Mouse (Mus musculus) liver, embryonic 13.5 days (tissue): ENCODE measurements at regions not wholly inside any gene's neighbourhood (a gene's known extent, or its start where the extent isn't known, plus 50 kb on each side); places are given as distances from the start of the nearest gene placed in this dataset.

ENCODE experiments used
- ATAC-seq: fragments of 200-750 bp; cut with Nextera tagmentation; 2 replicates; pipeline ENCODE4 v1.8.0; 2017; ENCODE audit warnings: low read depth, mild to moderate bottlenecking, moderate number of reproducible peaks, moderate library complexity
- DNase-seq: peaks from one replicate; pipeline ENCODE4 v3.0.0; 2022
- H3K27ac ChIP-seq: fragments of 300-500 bp; sonication (generic); 2 replicates; pipeline ENCODE4 v1.5.1; 2015; ENCODE audit warnings: moderate library complexity, mild to moderate bottlenecking, inconsistent platforms
- H3K27me3 ChIP-seq: fragments of 300-500 bp; sonication (generic); 2 replicates; pipeline ENCODE4 v1.6.1; 2015; ENCODE audit warnings: mild to moderate bottlenecking, inconsistent platforms
- H3K36me3 ChIP-seq: fragments of 300-500 bp; sonication (generic); 2 replicates; pipeline ENCODE4 v1.6.1; 2015; ENCODE audit warnings: mild to moderate bottlenecking, inconsistent platforms
- H3K4me1 ChIP-seq: fragments of 300-500 bp; sonication (generic); replicated peaks from 2 replicates; pipeline ENCODE4 v1.6.1; 2015; ENCODE audit warnings: inconsistent platforms
- H3K4me2 ChIP-seq: fragments of 300-500 bp; sonication (generic); 2 replicates; pipeline ENCODE4 v1.6.1; 2015; ENCODE audit warnings: inconsistent platforms, mild to moderate bottlenecking, moderate library complexity
- H3K4me3 ChIP-seq: fragments of 300-500 bp; sonication (generic); replicated peaks from 2 replicates; pipeline ENCODE4 v1.5.1; 2015; ENCODE audit warnings: mild to moderate bottlenecking, inconsistent platforms
- H3K9ac ChIP-seq: fragments of 300-500 bp; sonication (generic); 2 replicates; pipeline ENCODE4 v1.6.1; 2015; ENCODE audit warnings: mild to moderate bottlenecking, inconsistent platforms
- H3K9me3 ChIP-seq: fragments of 300-500 bp; sonication (generic); replicated peaks from 2 replicates; pipeline ENCODE4 v1.6.1; 2016; ENCODE audit warnings: inconsistent platforms
- WGBS: fragments of 180-500 bp; shearing (Covaris S2); methylation state at CpG from one replicate; pipeline ENCODE4 v1.1.7; 2015; ENCODE audit not compliant: insufficient replicate concordance; 5-methylcytosine and 5-hydroxymethylcytosine counted together

DNA sequence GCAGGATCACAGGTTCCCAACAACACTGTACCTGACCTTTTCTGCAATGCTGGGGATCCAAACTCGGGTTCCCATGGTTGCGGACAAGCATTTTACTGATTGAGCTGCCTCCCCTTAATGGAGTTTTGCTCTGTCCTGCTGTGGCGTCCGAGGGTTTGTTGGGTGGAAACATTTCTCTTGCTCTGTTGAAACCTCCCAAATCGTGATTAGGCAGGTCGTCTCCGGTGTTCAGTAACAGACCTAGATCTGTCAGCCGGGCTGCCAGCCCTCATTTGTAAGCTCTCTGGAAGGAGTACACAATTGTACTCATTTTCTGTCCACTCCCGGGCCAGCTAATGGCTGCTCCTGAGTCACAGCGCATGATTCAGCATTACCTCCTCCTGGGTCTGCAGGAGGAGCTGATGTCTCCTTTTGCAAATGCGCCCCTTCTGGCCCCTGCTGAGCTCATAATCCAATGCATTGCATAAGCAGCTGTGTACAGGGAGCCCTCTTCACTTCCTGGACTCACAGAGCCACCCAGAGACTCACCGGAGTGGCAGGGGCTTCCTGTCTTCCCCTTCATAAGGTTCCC lies 49.8 kb upstream of the Sipa1l2 start:
- Histone ChIP-seq H3K27ac (no peak overlapping the region), H3K4me3 (no peak overlapping the region), H3K27me3 (no peaks in the 10 kb centered on the region), H3K9ac (no peak overlapping the region), H3K4me1 (peaks cover 18% of the 10 kb centered on the region), H3K36me3 (no peaks in the 10 kb centered on the region), H3K9me3 (no peaks in the 10 kb centered on the region), H3K4me2 (no peak overlapping the region)
- DNase-seq (peak; percentile 3), ATAC-seq (peak; percentile 26; the same call in 1 of the 2 replicates)
- 43% methylated on average over 12 of the region's 12 CpGs for WGBS
